Mouse (Mus musculus): ENCODE measurements around the gene Rsad2. TPM values are rescaled to one million over a fixed set of nuclear protein-coding genes. Genes with fewer than 3 reads are reported as not detected.
"Not testable (repeated sequence)": the region's sequence is repeated elsewhere in the genome, so short reads cannot be mapped to it uniquely, and the experiment has no call there.

Rsad2 gene
- polyA plus RNA-seq (2016; fragmentation: Nextera tagmentation; extraction: Ambion mirVana), result 0.53 and 0.75 TPM in 2 replicates

DNA sequence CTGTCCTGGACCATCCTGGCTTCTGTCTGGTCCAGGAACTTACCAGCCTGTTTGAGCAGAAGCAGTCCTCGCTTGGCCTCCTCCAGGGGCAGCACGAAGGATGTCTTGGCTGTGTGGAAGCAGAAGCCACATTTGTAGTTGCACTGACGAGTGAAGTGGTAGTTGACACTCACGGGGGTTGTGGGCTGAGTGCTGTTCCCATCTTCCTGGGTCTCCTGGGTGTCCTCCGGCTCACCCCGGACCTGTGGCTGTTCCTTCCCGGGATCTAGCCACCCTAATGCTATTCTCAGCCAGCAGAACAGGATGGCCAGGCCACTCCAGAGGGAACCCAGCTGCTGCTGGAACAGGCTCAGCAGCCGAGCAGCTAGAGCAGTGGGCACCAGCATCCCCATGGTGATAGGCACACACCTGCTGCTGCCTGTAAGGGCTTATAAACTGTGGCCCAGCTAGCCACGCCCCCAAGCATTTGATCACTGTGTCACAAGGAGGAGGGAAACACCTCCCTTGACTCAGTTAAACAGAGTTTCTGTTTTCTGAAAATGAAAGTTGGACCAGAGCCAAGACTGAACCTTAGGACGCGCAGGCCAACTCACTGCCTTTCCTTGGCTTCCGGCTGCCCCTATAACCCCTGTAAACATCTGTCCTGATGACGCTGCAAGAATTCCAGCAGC is at the start of gene Rsad2:
Gene Rsad2 (minus strand): TSS at position 425 of the 671 bp plus-strand sequence.
- no peaks in the 10 kb centered on the region for H3K9me3 ChIP-seq (replicated peaks)

DNA sequence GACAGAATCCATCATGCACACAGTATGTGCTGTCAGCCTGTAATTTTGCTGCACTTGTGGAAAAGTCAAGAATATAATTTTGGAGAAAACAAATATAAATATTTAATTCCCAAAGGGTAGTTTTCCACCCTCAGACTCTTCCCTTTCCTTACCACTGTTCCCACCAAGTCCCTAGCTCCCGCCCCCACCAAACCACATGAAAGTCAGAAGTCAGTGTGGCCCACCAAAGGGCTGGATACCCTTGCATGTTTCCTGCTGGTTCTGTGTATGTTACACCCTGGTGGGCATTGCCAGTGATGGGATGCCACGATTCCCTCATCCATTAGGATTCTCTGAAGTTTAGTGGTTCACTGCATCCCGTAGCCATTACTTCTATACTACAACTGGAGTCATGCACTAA is 44.8 kb upstream of the Rsad2 start:
- ATAC-seq, result no peak
- no peaks in the 10 kb centered on the region for H3K9me3 ChIP-seq (replicated peaks)
- WGBS (ENCODE audit: insufficient replicate concordance), result 72% methylated on average over 3 of the region's 3 CpGs

More for the DNA sequence above, at the start of gene Rsad2:
- peak within 1 kb of the TSS; percentile 34 for H3K4me2 ChIP-seq
- H3K4me3 ChIP-seq, result no peak within 1 kb of the TSS
- no peaks in the 10 kb centered on the region for H3K36me3 ChIP-seq
- 53% methylated on average over 13 of the region's 13 CpGs for WGBS (ENCODE audit: insufficient replicate concordance)
- H3K9ac ChIP-seq, result no peak within 1 kb of the TSS
- ATAC-seq, result peak; percentile 32; the same call in 1 of the 2 replicates
- no peak within 1 kb of the TSS for H3K27ac ChIP-seq
- H3K27me3 ChIP-seq (replicated peaks), result no peaks in the 10 kb centered on the region
- H3K4me1 ChIP-seq, result peaks cover 24% of the 10 kb centered on the region

DNA sequence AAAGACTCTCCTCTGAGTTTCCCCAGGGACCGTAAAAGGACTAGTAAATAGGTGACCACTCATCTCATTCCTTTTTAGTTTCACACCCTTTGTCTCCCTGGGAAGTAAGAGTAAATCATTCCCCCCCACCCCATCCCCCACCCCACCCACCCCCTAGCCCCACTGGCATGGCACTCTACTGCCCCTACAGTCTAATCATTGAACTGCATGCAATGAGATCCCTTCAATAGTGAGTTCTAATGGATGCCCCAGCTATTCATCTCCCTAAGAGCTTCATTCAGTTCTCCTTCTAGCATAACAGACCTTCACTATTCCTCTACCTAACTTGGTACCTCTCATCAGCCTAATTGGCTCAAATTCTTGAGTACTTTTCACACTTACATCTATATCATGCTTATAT is 33.7 kb upstream of the Rsad2 start:
- Histone ChIP-seq H3K36me3 (no peaks in the 10 kb centered on the region), H3K4me1 (peaks cover 30% of the 10 kb centered on the region), H3K9ac (no peak overlapping the region), H3K27ac (no peak overlapping the region), H3K4me2 (no peak overlapping the region), H3K27me3 (replicated peaks) (0 out of 2 replicates have a peak, but pooled peaks cover 3% of the 10 kb centered on the region), H3K4me3 (no peak overlapping the region), H3K9me3 (replicated peaks) (no peaks in the 10 kb centered on the region)
- WGBS (ENCODE audit: insufficient replicate concordance), result 91% methylated on average over 1 of the region's 1 CpGs
- no peak for ATAC-seq

More for the DNA sequence above, 44.8 kb upstream of the Rsad2 start:
- no peaks in the 10 kb centered on the region for H3K36me3 ChIP-seq
- H3K27ac ChIP-seq, result no peak overlapping the region
- peaks cover 5% of the 10 kb centered on the region; the same call in 1 of the 2 replicates for H3K4me1 ChIP-seq
- H3K27me3 ChIP-seq (replicated peaks), result no peaks in the 10 kb centered on the region; the same call in 1 of the 2 replicates
- H3K9ac ChIP-seq, result no peak overlapping the region
- no peak overlapping the region for H3K4me3 ChIP-seq
- H3K4me2 ChIP-seq, result no peak overlapping the region

DNA sequence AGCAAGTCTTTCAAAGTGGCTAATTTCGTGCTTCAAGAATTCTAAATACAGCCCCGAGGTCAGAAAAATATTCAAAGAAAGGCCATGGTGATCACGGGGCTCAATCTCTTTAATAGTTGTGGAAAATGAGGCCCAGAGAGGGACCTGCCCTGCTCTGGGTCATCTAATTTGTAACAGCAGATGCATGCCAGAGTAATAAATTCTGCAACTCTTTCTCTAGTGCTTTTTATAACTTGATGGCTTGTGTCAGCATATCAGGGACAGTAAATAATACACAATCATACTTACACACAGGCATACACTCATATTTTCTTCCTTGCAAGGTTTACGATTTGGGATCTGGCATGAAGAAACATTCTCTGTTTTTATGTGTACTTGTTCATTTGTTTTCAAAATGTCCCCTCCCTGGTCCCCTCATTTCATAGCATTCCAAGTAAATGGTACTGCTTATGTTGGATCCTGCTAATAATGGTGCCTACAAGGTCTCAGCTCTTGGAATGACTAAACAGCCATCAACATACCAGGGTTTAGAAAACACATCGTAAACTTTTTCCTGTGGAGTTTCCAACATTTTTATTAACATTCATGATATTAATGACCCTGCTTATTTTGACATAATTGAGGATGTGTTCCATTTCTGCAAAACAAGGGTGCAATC is 32.5 kb upstream of the Rsad2 start:
- H3K36me3 ChIP-seq, result no peaks in the 10 kb centered on the region
- no peak overlapping the region for H3K9ac ChIP-seq
- no peaks in the 10 kb centered on the region for H3K9me3 ChIP-seq (replicated peaks)
- 70% methylated on average over 5 of the region's 5 CpGs for WGBS (ENCODE audit: insufficient replicate concordance)
- H3K27ac ChIP-seq, result no peak overlapping the region
- no peak overlapping the region for H3K4me3 ChIP-seq
- no peak overlapping the region for H3K4me2 ChIP-seq
- no peak for ATAC-seq
- H3K4me1 ChIP-seq, result peaks cover 37% of the 10 kb centered on the region
- no peaks in the 10 kb centered on the region for H3K27me3 ChIP-seq (replicated peaks)

DNA sequence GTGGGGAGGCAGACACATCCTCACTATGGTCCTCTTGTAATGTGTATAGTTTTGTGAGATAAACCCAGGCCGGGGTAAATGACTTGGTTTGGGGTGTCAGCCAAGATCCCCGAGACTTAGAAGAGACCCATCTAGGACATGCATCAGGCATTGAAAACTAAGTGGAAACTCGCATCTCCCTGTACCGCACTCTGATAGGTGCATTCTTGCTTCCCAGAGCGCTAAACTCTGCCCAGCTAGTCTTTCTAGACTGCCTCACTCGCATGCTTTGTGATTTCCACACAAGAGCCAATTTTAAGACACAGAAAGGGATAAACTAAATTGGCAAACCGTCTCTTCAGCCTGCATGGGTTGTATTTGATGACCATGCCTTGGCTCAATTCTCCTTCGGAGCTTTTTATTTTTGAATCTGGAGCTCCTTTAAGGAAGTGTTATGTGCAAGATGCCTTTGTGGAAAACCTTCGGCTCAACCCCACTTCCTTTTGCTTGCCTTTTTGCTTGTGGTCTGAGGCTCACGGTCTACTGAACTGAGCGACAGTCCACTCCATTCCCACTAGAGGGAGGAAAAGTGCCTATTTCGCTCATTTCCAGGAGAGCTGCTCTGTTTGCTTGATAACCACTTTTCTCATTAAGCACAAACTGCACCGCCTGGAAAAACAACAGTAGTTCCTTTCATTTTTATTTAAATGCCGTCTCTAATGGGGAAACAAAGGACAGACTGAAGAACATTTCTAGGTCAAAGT is 31.8 kb upstream of the Rsad2 start:
- no peaks in the 10 kb centered on the region for H3K9me3 ChIP-seq (replicated peaks)
- H3K4me2 ChIP-seq, result no peak overlapping the region
- no peak for ATAC-seq
- WGBS (ENCODE audit: insufficient replicate concordance), result 53% methylated on average over 14 of the region's 14 CpGs
- H3K9ac ChIP-seq, result no peak overlapping the region
- H3K4me3 ChIP-seq, result no peak overlapping the region
- H3K27me3 ChIP-seq (replicated peaks), result no peaks in the 10 kb centered on the region
- no peaks in the 10 kb centered on the region for H3K36me3 ChIP-seq
- peaks cover 37% of the 10 kb centered on the region for H3K4me1 ChIP-seq
- no peak overlapping the region for H3K27ac ChIP-seq

DNA sequence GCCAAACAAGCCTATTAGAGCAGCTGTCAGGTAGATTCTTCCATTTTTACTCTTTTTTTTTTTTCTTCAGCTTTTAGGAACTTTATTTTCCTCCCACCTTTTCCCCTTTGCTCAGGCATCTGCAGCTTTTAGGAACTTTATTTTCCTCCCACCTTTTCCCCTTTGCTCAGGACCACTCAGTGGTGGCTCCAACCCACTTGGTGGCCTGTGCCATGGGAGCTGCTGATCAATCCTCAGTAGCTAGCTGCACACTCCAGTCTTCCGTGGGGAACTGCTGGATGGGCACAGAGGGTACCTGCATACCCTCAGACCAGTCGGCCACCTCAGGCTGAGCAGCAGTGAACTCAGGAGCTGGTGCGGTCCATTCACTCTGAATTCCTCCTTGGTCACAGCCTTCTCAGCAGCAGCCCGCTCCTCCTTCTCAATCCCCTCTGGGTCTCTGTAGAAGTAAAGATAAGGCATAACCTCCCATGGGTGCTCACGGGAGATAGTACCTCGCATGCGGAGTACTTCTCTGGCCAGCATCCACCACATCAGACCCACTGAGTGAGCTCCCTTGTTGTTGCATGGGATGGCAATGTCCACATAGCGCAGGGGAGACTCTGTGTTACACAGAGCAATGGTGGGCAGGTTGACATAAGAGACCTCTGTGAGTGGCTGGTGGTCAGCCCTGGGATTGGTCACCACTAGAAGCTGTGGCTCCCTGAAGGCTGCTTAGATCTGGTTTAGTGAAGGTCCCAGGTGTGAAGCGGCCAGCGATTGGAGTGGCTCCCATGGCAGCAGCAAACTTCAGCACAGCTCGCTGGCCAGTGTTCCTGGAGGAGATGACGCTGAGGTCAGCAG is 29.7 kb upstream of the Rsad2 start:
- peak overlapping the region; percentile 72 for H3K27ac ChIP-seq

DNA sequence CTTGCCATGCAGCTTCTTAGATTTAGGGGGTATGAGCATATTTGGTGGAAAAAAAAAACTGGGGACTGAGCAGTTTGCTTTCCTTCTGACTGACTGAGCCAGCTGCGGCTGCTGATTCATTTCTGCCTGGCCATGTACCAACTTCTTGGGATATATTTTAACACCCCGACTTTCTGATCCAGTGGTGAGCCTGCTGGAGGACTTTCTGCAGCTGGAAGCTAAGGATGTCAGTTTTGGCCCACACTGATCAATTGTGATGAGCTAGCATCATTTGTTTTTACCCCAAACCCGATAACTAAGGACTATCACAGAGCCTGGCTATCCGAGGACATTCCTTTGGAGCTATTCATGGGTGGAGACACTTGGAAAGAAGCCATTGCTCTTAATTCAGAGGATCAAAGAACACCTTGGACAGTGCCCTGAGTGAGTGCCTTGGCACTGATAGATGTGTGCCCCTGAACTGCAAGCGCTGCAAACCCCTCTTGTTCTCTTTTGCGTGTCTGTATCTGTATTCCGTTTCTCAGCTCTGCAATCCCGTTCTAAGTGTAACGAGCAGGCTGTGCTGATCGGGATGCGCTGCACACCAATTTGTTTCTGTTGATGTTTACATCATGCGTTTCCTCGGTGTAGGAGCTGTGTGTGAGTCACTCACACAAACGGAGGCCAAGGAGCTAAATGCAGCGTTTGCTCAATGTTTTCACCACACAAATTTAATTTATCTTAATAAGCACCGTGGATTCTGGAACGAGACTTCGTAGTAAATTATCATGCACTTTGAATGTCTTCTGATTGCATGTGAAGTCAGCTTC is 22.1 kb upstream of the Rsad2 start:
- WGBS (ENCODE audit: insufficient replicate concordance), result 84% methylated on average over 18 of the region's 18 CpGs
- H3K4me3 ChIP-seq, result no peak overlapping the region
- H3K4me1 ChIP-seq, result peaks cover 33% of the 10 kb centered on the region
- H3K4me2 ChIP-seq, result no peak overlapping the region
- no peaks in the 10 kb centered on the region for H3K9me3 ChIP-seq (replicated peaks)
- H3K27ac ChIP-seq, result no peak overlapping the region
- ATAC-seq, result no peak
- peaks cover 22% of the 10 kb centered on the region; the same call in 1 of the 2 replicates for H3K36me3 ChIP-seq
- H3K27me3 ChIP-seq (replicated peaks), result no peaks in the 10 kb centered on the region
- no peak overlapping the region for H3K9ac ChIP-seq

More for the DNA sequence above, 29.7 kb upstream of the Rsad2 start:
- H3K4me3 ChIP-seq, result peak overlapping the region; percentile 9; the same call in 1 of the 2 replicates
- peak; percentile 77 for ATAC-seq
- H3K36me3 ChIP-seq; H3K27me3 ChIP-seq (replicated peaks); H3K9me3 ChIP-seq (replicated peaks): not testable (repeated sequence)
- H3K4me2 ChIP-seq, result peak overlapping the region; percentile 59
- H3K9ac ChIP-seq, result peak overlapping the region; percentile 35; the same call in 1 of the 2 replicates
- peaks cover 37% of the 10 kb centered on the region for H3K4me1 ChIP-seq
- WGBS (ENCODE audit: insufficient replicate concordance), result 51% methylated on average over 12 of the region's 12 CpGs

DNA sequence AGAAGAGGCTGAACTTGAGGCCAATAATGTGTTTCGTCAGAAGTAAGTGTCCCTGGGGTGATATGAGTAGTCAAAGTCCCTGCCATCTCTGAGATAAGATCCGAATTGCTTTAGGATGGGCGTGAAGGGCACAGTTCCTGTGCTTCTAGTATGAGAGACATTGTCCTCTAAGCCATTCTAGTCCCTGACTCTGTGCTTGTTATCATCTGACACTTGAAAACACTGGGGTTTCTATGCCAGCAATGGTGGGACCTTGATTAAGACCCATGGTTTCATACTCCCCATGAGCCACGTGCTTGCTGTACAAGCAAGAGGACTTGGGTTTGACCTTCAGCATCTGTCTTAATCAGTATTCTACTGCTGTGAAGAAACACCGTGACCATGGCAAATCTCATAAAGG is 20.9 kb upstream of the Rsad2 start:
- H3K9me3 ChIP-seq (replicated peaks), result no peaks in the 10 kb centered on the region
- WGBS (ENCODE audit: insufficient replicate concordance), result 56% methylated on average over 5 of the region's 5 CpGs
- no peak for ATAC-seq
- peaks cover 45% of the 10 kb centered on the region for H3K4me1 ChIP-seq
- H3K9ac ChIP-seq, result no peak overlapping the region
- no peaks in the 10 kb centered on the region for H3K27me3 ChIP-seq (replicated peaks)
- H3K4me2 ChIP-seq, result 0 out of 2 replicates have a peak overlapping the region, but pooled peaks have one; percentile 10
- H3K27ac ChIP-seq, result peak overlapping the region; percentile 60; the same call in 1 of the 2 replicates
- H3K36me3 ChIP-seq, result peaks cover 22% of the 10 kb centered on the region; the same call in 1 of the 2 replicates
- no peak overlapping the region for H3K4me3 ChIP-seq

DNA sequence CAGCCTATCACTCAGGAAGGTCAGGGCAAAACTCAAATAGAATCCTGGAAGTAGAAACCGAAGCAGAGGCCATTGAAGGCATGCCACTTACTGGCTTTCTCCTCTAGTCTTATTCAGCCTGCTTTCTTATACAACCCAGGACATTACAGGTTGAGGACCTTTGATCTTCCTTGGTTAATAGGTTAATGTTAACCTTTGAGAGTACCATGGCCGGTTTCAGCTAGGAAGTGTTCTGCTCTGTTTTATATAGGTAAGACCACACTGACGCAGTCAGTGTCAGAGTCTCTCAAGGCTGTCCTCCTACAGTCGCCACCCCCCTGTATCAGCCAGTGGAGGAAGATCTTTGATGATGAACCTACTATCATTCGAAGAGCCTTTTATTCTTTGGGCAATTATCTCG is 17.5 kb upstream of the Rsad2 start:
- H3K9me3 ChIP-seq (replicated peaks), result no peaks in the 10 kb centered on the region
- H3K4me3 ChIP-seq, result peak overlapping the region; percentile 10; the same call in 1 of the 2 replicates
- H3K4me2 ChIP-seq, result peak overlapping the region; percentile 96
- ATAC-seq, result no peak
- no peaks in the 10 kb centered on the region for H3K27me3 ChIP-seq (replicated peaks)
- peak overlapping the region; percentile 94 for H3K27ac ChIP-seq
- WGBS (ENCODE audit: insufficient replicate concordance), result 69% methylated on average over 6 of the region's 6 CpGs
- H3K36me3 ChIP-seq, result peaks cover 22% of the 10 kb centered on the region; the same call in 1 of the 2 replicates
- peaks cover 80% of the 10 kb centered on the region for H3K4me1 ChIP-seq
- H3K9ac ChIP-seq, result peak overlapping the region; percentile 18; the same call in 1 of the 2 replicates

DNA sequence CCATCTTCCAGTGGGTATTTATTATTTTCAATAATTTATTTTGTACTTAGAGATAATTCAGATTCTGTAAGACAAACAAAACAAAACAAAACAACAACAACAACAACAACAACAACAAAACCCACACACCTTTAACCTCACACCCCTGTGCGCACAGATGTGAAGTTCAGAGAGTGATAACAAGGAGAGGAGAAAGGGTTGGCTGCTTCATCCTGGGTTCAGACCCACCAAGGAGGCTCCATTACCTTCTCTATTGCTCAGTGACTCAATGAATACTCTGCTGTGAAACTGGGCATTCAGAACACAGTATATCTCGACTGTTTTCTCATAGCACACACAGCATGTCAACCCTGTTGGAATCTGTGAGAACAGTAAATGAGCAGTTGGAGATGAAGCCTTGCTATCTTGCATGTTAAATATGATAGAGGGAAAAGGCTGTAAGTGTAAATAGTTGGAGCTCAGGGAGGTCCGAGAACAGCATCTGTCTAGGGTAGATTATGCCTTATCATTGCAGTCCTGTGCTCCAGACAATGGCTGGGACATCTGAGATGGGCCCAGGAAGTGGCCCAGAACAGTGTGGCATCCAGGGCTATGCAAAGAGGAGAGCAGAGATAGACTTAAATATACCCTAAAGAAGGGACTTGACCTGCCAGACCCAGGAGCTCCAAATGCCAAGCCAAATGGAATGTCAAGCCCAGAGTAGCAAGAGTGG is 16.7 kb upstream of the Rsad2 start:
- Histone ChIP-seq H3K27me3 (replicated peaks) (no peaks in the 10 kb centered on the region), H3K9me3 (replicated peaks) (no peaks in the 10 kb centered on the region), H3K36me3 (peaks cover 14% of the 10 kb centered on the region; the same call in 1 of the 2 replicates), H3K27ac (peak overlapping the region; percentile 94), H3K4me3 (peak overlapping the region; percentile 10; the same call in 1 of the 2 replicates), H3K4me1 (peaks cover 84% of the 10 kb centered on the region), H3K9ac (peak overlapping the region; percentile 57), H3K4me2 (peak overlapping the region; percentile 96)
- peak; percentile 95 for ATAC-seq
- 21% methylated on average over 3 of the region's 3 CpGs for WGBS (ENCODE audit: insufficient replicate concordance)
